Mouse (Mus musculus) CH12.LX (cell line): Measurements from ENCODE around the gene Snx10.

Experiments
- CHD1 ChIP-seq: IDR thresholded peaks from 2 replicates; pipeline ENCODE4 v1.6.1; 2012; ENCODE audit warnings: low read depth, low read length, improper control_type of control experiment, inconsistent platforms
- HCFC1 ChIP-seq: IDR thresholded peaks from 2 replicates; pipeline ENCODE4 v1.6.1; 2012; ENCODE audit warnings: low read depth, mild to moderate bottlenecking, inconsistent platforms, low read length, improper control_type of control experiment
- IRF4 ChIP-seq: IDR thresholded peaks from 2 replicates; pipeline ENCODE4 v1.6.1; 2014; ENCODE audit warnings: low read depth, mild to moderate bottlenecking, inconsistent platforms, low read length, improper control_type of control experiment
- JUN ChIP-seq: IDR thresholded peaks from 2 replicates; pipeline ENCODE4 v1.6.1; 2011; ENCODE audit warnings: low read depth, mild to moderate bottlenecking, low read length, improper control_type of control experiment, moderate library complexity; ENCODE audit not compliant: insufficient read depth
- MAX ChIP-seq: IDR thresholded peaks from 2 replicates; pipeline ENCODE4 v1.6.1; 2011; ENCODE audit warnings: low read length, improper control_type of control experiment
- POLR2A ChIP-seq: IDR thresholded peaks from 2 replicates; pipeline ENCODE4 v1.6.1; 2011; ENCODE audit warnings: low read depth, mild to moderate bottlenecking, improper control_type of control experiment, low read length
- RCOR1 ChIP-seq: conservative IDR thresholded peaks from 2 replicates; pipeline ENCODE4 v1.6.1; 2012; ENCODE audit warnings: low read depth, mild to moderate bottlenecking, inconsistent platforms, low read length, improper control_type of control experiment
- SMC3 ChIP-seq: IDR thresholded peaks from 2 replicates; pipeline ENCODE4 v1.6.1; 2011; ENCODE audit warnings: low read depth, low read length, improper control_type of control experiment
- USF1 ChIP-seq: IDR thresholded peaks from 2 replicates; pipeline ENCODE4 v1.6.1; 2014; ENCODE audit warnings: low read depth, mild to moderate bottlenecking, inconsistent platforms, low read length, improper control_type of control experiment

DNA sequence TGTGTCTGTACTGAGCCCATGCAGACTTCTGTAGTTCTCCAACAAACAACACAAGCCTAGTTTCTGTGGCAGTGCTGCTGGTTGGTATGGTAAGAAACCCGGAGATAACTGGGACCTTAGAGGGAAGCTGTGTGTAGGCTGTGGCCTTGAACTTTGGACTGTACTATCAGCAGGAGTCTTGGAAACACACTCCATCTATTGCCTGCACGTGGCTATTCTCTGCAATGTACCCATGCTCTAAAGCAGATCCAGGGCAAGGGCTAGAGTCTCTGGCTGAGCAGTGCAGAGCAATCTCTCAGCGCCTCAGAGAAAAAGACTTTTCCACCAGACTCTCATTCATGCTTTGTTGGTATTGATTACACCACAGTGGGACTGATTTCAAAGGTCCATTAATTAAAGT is 10.0 kb upstream of the Snx10 start:
- no peak for TF ChIP-seq CHD1
- no peak for TF ChIP-seq POLR2A
- TF ChIP-seq HCFC1 = no peak
- TF ChIP-seq MAX = no peak
- no peak for TF ChIP-seq USF1
- no peak for TF ChIP-seq RCOR1
- TF ChIP-seq IRF4 = no peak
- TF ChIP-seq JUN = no peak
- no peak for TF ChIP-seq SMC3
